Mouse (Mus musculus): ENCODE results near the gene Cox7a1. TPM values are rescaled to one million over a fixed set of nuclear protein-coding genes. Genes with fewer than 3 reads are reported as not detected.

Cox7a1 gene
- polyA plus RNA-seq (2017; shearing (Covaris generic)) = not detected

GRCm38 (mm10) chr7:30183879-30184289 is at the start of gene Cox7a1:
Gene Cox7a1, plus strand, starts transcription at chr7:30184144.

GRCm38 (mm10) chr7:30169583-30170282 is 14.2 kb upstream of the Cox7a1 start, which contains the start of gene Zfp146:
Gene Zfp146, minus strand, starts transcription at chr7:30169750.

GRCm38 (mm10) chr7:30198481-30198971 is 14.6 kb downstream of the Cox7a1 start, which contains the start of gene Capns1:
Gene Capns1, minus strand, starts transcription at chr7:30198811.

GRCm38 (mm10) chr7:30231669-30232454 is 47.9 kb downstream of the Cox7a1 start, which contains the start of the genes Polr2i and Tbcb:
Gene Polr2i, plus strand, starts transcription at chr7:30231948.
Gene Tbcb, minus strand, starts transcription at chr7:30232272.

GRCm38 (mm10) chr7:30235625-30236024 is 51.7 kb downstream of the Cox7a1 start, which contains the start of gene Ovol3:
Gene Ovol3, minus strand, starts transcription at chr7:30235725.

Other genes with a start within 250 kb of the Cox7a1 start
- 4.2 TPM for gene Zfp74, start 230.1 kb upstream of the Cox7a1 start, polyA plus RNA-seq (2017; shearing (Covaris generic))
- 5.6 TPM for gene Zfp568, start 200.2 kb upstream of the Cox7a1 start, polyA plus RNA-seq (2017; shearing (Covaris generic))
- gene Zfp14, start 132.8 kb upstream of the Cox7a1 start, polyA plus RNA-seq (2017; shearing (Covaris generic)) = 1.2 TPM
- 4.6 TPM for gene Zfp82, start 111.2 kb upstream of the Cox7a1 start, polyA plus RNA-seq (2017; shearing (Covaris generic))
- not detected for gene Gm26920, start 93.7 kb upstream of the Cox7a1 start, polyA plus RNA-seq (2017; shearing (Covaris generic))
- gene Zfp566, start 93.6 kb upstream of the Cox7a1 start, polyA plus RNA-seq (2017; shearing (Covaris generic)) = 8.9 TPM
- gene Zfp260, start 89.4 kb upstream of the Cox7a1 start, polyA plus RNA-seq (2017; shearing (Covaris generic)) = 57.5 TPM
- 9.1 TPM for gene Zfp382, start 62.2 kb upstream of the Cox7a1 start, polyA plus RNA-seq (2017; shearing (Covaris generic))
- gene Zfp146, start 14.4 kb upstream of the Cox7a1 start, polyA plus RNA-seq (2017; shearing (Covaris generic)) = 26.4 TPM
- 71.9 TPM for gene Capns1, start 14.7 kb downstream of the Cox7a1 start, polyA plus RNA-seq (2017; shearing (Covaris generic))
- gene Polr2i, start 47.8 kb downstream of the Cox7a1 start, polyA plus RNA-seq (2017; shearing (Covaris generic)) = 22.1 TPM
- gene Tbcb, start 48.1 kb downstream of the Cox7a1 start, polyA plus RNA-seq (2017; shearing (Covaris generic)) = 59.1 TPM
- not detected for gene Ovol3, start 51.6 kb downstream of the Cox7a1 start, polyA plus RNA-seq (2017; shearing (Covaris generic))
- 0.37 TPM for gene Thap8, start 96.0 kb downstream of the Cox7a1 start, polyA plus RNA-seq (2017; shearing (Covaris generic))
- 5.2 TPM for gene Wdr62, start 96.3 kb downstream of the Cox7a1 start, polyA plus RNA-seq (2017; shearing (Covaris generic))
- 0.41 TPM for gene Clip3, start 107.6 kb downstream of the Cox7a1 start, polyA plus RNA-seq (2017; shearing (Covaris generic))
- 86.8 TPM for gene Alkbh6, start 124.6 kb downstream of the Cox7a1 start, polyA plus RNA-seq (2017; shearing (Covaris generic))
- 5.9 TPM for gene Syne4, start 130.7 kb downstream of the Cox7a1 start, polyA plus RNA-seq (2017; shearing (Covaris generic))
- gene E130208F15Rik, start 137.6 kb downstream of the Cox7a1 start, polyA plus RNA-seq (2017; shearing (Covaris generic)) = not detected
- gene Sdhaf1, start 139.8 kb downstream of the Cox7a1 start, polyA plus RNA-seq (2017; shearing (Covaris generic)) = 20.6 TPM
- gene Lrfn3, start 178.6 kb downstream of the Cox7a1 start, polyA plus RNA-seq (2017; shearing (Covaris generic)) = not detected
- gene Tyrobp, start 229.6 kb downstream of the Cox7a1 start, polyA plus RNA-seq (2017; shearing (Covaris generic)) = 2.8 TPM
- 589 TPM for gene Hcst, start 235.7 kb downstream of the Cox7a1 start, polyA plus RNA-seq (2017; shearing (Covaris generic))
- 853 TPM for gene Nfkbid, start 237.6 kb downstream of the Cox7a1 start, polyA plus RNA-seq (2017; shearing (Covaris generic))